Mouse (Mus musculus) embryonic fibroblast, embryonic 13.5 days (primary cell): ENCODE data around the gene Kcnk3.

Experiments used
- CTCF ChIP-seq: IDR thresholded peaks from 2 replicates; pipeline ENCODE4 v1.5.1; 2011; ENCODE audit warnings: mild to moderate bottlenecking, control low read depth, low read length, moderate library complexity, borderline replicate concordance; ENCODE audit not compliant: insufficient read depth
- POLR2A ChIP-seq: IDR thresholded peaks from 2 replicates; pipeline ENCODE4 v1.6.1; 2011; ENCODE audit warnings: low read depth, mild to moderate bottlenecking, control low read depth, low read length, moderate library complexity

- TF ChIP-seq POLR2A: no peak
- TF ChIP-seq CTCF: no peak
Measured at GRCm38 (mm10) chr5:30552006-30552405, 36.0 kb upstream of the Kcnk3 start.
